Comparison of ENCODE assay signal across 8 mouse cellular contexts in genomic region chr8:106151041-106151440, GRCm38 (mm10). TPM values are rescaled to one million over a fixed set of nuclear protein-coding genes. Genes with fewer than 3 reads are reported as not detected.
DNase-seq lines count a peak whose midpoint lies in the region; ATAC-seq and TF ChIP-seq lines count a peak whose summit lies in the region.

No protein-coding gene starts in this region.

- peaks cover 13% of the 10 kb centered on the region for H3K4me1 ChIP-seq in testis, adult 2 months (ENCODE audit: control insufficient read depth, insufficient read depth, low read length)
- peaks cover 18% of the 10 kb centered on the region for H3K4me1 ChIP-seq in liver, embryonic 11.5 days (replicated peaks; ENCODE audit: control insufficient read depth, insufficient read depth, low read length)

- peak; percentile 35 for DNase-seq in adrenal gland, postnatal 14 days
- DNase-seq in adrenal gland, postnatal 10 days: no peak
- DNase-seq in testis, postnatal 10 days (ENCODE audit: low spot score): no peak
- no peak for DNase-seq in liver, embryonic 11.5 days (ENCODE audit: low spot score)
- no peak for DNase-seq in frontal cortex, postnatal 25 days (ENCODE audit: low spot score in 2 of 2)
- no peak for DNase-seq in left cerebral cortex, postnatal 36 days (ENCODE audit: low spot score in 2 of 2)
- no peak for DNase-seq in left cerebral cortex, adult 8-10 months (ENCODE audit: low spot score in 2 of 2)

- H3K36me3 ChIP-seq in testis, adult 2 months (ENCODE audit: control insufficient read depth, insufficient read depth, low read length): no peaks in the 10 kb centered on the region
- no peaks in the 10 kb centered on the region; the same call in 1 of the 2 replicates for H3K36me3 ChIP-seq in liver, embryonic 11.5 days (ENCODE audit: control insufficient read depth, insufficient read depth, low read length)

- H3K27ac ChIP-seq in testis, adult 2 months (ENCODE audit: control insufficient read depth, insufficient read depth, low read depth, low read length): no peak overlapping the region; the same call in 1 of the 2 replicates
- H3K27ac ChIP-seq in liver, embryonic 11.5 days (ENCODE audit: low read depth, low read length): no peak overlapping the region

- intact Hi-C loops in left cerebral cortex, postnatal 36 days (cut with DNase I): no loop called here

- no peak for ATAC-seq in liver, embryonic 11.5 days (replicated peaks; ENCODE audit: low FRiP score)

- no peak for TF ChIP-seq CTCF in testis, adult 2 months (IDR thresholded peaks at IDR 0.05; ENCODE audit: control insufficient read depth, insufficient read depth, insufficient replicate concordance, low read depth, low read length)

- H3K27me3 ChIP-seq in testis, adult 2 months (ENCODE audit: control insufficient read depth, insufficient read depth, low read length): no peaks in the 10 kb centered on the region
- no peaks in the 10 kb centered on the region for H3K27me3 ChIP-seq in liver, embryonic 11.5 days (replicated peaks; ENCODE audit: control insufficient read depth, insufficient read depth, low read length)

- 75% methylated on average over 9 of the region's 9 CpGs for WGBS in liver, embryonic 11.5 days

- H3K4me3 ChIP-seq in testis, adult 2 months (ENCODE audit: control insufficient read depth, low read depth, low read length): peak overlapping the region; percentile 78; the same call in 1 of the 2 replicates
- peak overlapping the region; percentile 68 for H3K4me3 ChIP-seq in liver, embryonic 11.5 days (ENCODE audit: low read depth, low read length)

- peak overlapping the region; percentile 72 for H3K4me2 ChIP-seq in liver, embryonic 11.5 days

- no peaks in the 10 kb centered on the region for H3K9me3 ChIP-seq in liver, embryonic 11.5 days (ENCODE audit: control insufficient read depth, low read length)

- TF ChIP-seq POLR2A in testis, adult 2 months (IDR thresholded peaks at IDR 0.05; ENCODE audit: control insufficient read depth, low read depth, low read length): no peak

- H3K9ac ChIP-seq in liver, embryonic 11.5 days (ENCODE audit: low read depth, low read length): peak overlapping the region; percentile 73

RNA-seq across cellular contexts. Expression of gene Pla2g15, which starts 0.8 kb away (rescaled TPM):
- total RNA-seq in adrenal gland, postnatal 14 days (2021): 13.5 and 18.6 TPM in 2 replicates
- total RNA-seq in adrenal gland, postnatal 10 days (2021): 10 to 100 TPM; 17.6 to 21.4 TPM
- polyA plus RNA-seq in testis, adult 2 months (2012; rRNA removed): 1.9 and 2.6 TPM in 2 replicates
- polyA plus RNA-seq in liver, embryonic 11.5 days (2014; fragmentation: Nextera tagmentation; extraction: Ambion mirVana): 9.2 and 9.6 TPM in 2 replicates
- 10 to 100 TPM; 25.9 to 26.3 TPM for total RNA-seq in left cerebral cortex, postnatal 36 days (2021)
- 10 to 100 TPM; 23.4 to 31.5 (median 26.9) TPM for total RNA-seq in left cerebral cortex, adult 8-10 months (2022)

RNA-seq across cellular contexts. Expression of gene Esrp2, which starts 14.3 kb away (rescaled TPM):
- total RNA-seq in adrenal gland, postnatal 14 days (2021): 5.3 and 8.8 TPM in 2 replicates
- 10 to 100 TPM; 14.8 to 15.4 TPM for total RNA-seq in adrenal gland, postnatal 10 days (2021)
- 0.84 and 1.8 TPM in 2 replicates for polyA plus RNA-seq in testis, adult 2 months (2012; rRNA removed)
- polyA plus RNA-seq in liver, embryonic 11.5 days (2014; fragmentation: Nextera tagmentation; extraction: Ambion mirVana): 11.6 and 12.7 TPM in 2 replicates
- total RNA-seq in left cerebral cortex, postnatal 36 days (2021): under 1 TPM; 0.30 to 0.36 TPM
- under 1 TPM in 3 of 4 experiments, not detected in 1; 0.19 to 0.87 (median 0.70) TPM for total RNA-seq in left cerebral cortex, adult 8-10 months (2022)

RNA-seq across cellular contexts. Expression of gene Slc7a6, which starts 17.6 kb away (rescaled TPM):
- 30.3 and 38.3 TPM in 2 replicates for total RNA-seq in adrenal gland, postnatal 14 days (2021)
- 10 to 100 TPM; 28.2 to 28.7 TPM for total RNA-seq in adrenal gland, postnatal 10 days (2021)
- 54.1 and 69.5 TPM in 2 replicates for polyA plus RNA-seq in testis, adult 2 months (2012; rRNA removed)
- polyA plus RNA-seq in liver, embryonic 11.5 days (2014; fragmentation: Nextera tagmentation; extraction: Ambion mirVana): 46.3 and 52.5 TPM in 2 replicates
- 10 to 100 TPM; 24.0 to 28.7 TPM for total RNA-seq in left cerebral cortex, postnatal 36 days (2021)
- 10 to 100 TPM; 18.6 to 27.4 (median 23.4) TPM for total RNA-seq in left cerebral cortex, adult 8-10 months (2022)

RNA-seq across cellular contexts. Expression of gene Slc7a6os, which starts 59.7 kb away (rescaled TPM):
- 23.3 and 28.1 TPM in 2 replicates for total RNA-seq in adrenal gland, postnatal 14 days (2021)
- 10 to 100 TPM; 21.9 to 26.4 TPM for total RNA-seq in adrenal gland, postnatal 10 days (2021)
- polyA plus RNA-seq in testis, adult 2 months (2012; rRNA removed): 10.6 and 11.7 TPM in 2 replicates
- 34.8 and 36.5 TPM in 2 replicates for polyA plus RNA-seq in liver, embryonic 11.5 days (2014; fragmentation: Nextera tagmentation; extraction: Ambion mirVana)
- 10 to 100 TPM; 26.1 to 29.4 TPM for total RNA-seq in left cerebral cortex, postnatal 36 days (2021)
- total RNA-seq in left cerebral cortex, adult 8-10 months (2022): 10 to 100 TPM; 24.6 to 29.9 (median 29.5) TPM

RNA-seq across cellular contexts. Expression of gene Prmt7, which starts 59.7 kb away (rescaled TPM):
- total RNA-seq in adrenal gland, postnatal 14 days (2021): 22.7 and 26.8 TPM in 2 replicates
- total RNA-seq in adrenal gland, postnatal 10 days (2021): 10 to 100 TPM; 24.1 to 31.3 TPM
- polyA plus RNA-seq in testis, adult 2 months (2012; rRNA removed): 78.8 and 86.9 TPM in 2 replicates
- 65.1 and 75.7 TPM in 2 replicates for polyA plus RNA-seq in liver, embryonic 11.5 days (2014; fragmentation: Nextera tagmentation; extraction: Ambion mirVana)
- 10 to 100 TPM; 35.3 to 41.3 TPM for total RNA-seq in left cerebral cortex, postnatal 36 days (2021)
- 10 to 100 TPM; 33.4 to 38.7 (median 36.3) TPM for total RNA-seq in left cerebral cortex, adult 8-10 months (2022)
